Mouse (Mus musculus): Measurements from ENCODE around the gene Dock9. TPM values are rescaled to one million over a fixed set of nuclear protein-coding genes. Genes with fewer than 3 reads are reported as not detected.

The Dock9 gene
- polyA plus RNA-seq, 1 experiment: 2.7 TPM

GRCm38 (mm10) chr14:121604565-121604964 lies 193.1 kb downstream of the Dock9 start:
- Histone ChIP-seq H3ac (ENCODE audit: control insufficient read depth, insufficient read length, low read depth) (no peak overlapping the region), H3K79me3 (ENCODE audit: low read depth) (no peaks in the 10 kb centered on the region), H3K27me3 (ENCODE audit: control insufficient read depth, insufficient read depth, insufficient read length) (no peaks in the 10 kb centered on the region), H3K79me2 (ENCODE audit: control insufficient read depth, insufficient read depth) (no peaks in the 10 kb centered on the region), H3K36me3 (ENCODE audit: control insufficient read depth, insufficient read depth) (peaks cover under 1% of the 10 kb centered on the region), H3K4me3 (ENCODE audit: insufficient read depth, poor library complexity, severe bottlenecking) (no peak overlapping the region)
- TF ChIP-seq MAX (IDR thresholded peaks at IDR 0.05) (no peak), MYOG (IDR thresholded peaks at IDR 0.05; ENCODE audit: control insufficient read depth, extremely low read depth, insufficient read length) (no peak), MYOD1 (IDR thresholded peaks at IDR 0.05; ENCODE audit: control insufficient read depth, insufficient read length, low read depth) (no peak), FOSL1 (IDR thresholded peaks at IDR 0.05; ENCODE audit: insufficient read depth, low read length, poor library complexity, severe bottlenecking) (no peak), CEBPB (IDR thresholded peaks at IDR 0.05; ENCODE audit: low read depth) (no peak), USF1 (IDR thresholded peaks at IDR 0.05; ENCODE audit: low read depth) (no peak), CTCF (IDR thresholded peaks at IDR 0.05; ENCODE audit: control insufficient read depth, insufficient read depth, insufficient read length) (no peak)

GRCm38 (mm10) chr14:121602610-121603009 lies 195.0 kb downstream of the Dock9 start:
- TF ChIP-seq FOSL1 (IDR thresholded peaks at IDR 0.05; ENCODE audit: insufficient read depth, low read length, poor library complexity, severe bottlenecking) (no peak), MAX (IDR thresholded peaks at IDR 0.05) (no peak), USF1 (IDR thresholded peaks at IDR 0.05; ENCODE audit: low read depth) (no peak), CEBPB (IDR thresholded peaks at IDR 0.05; ENCODE audit: low read depth) (no peak), MYOD1 (IDR thresholded peaks at IDR 0.05; ENCODE audit: control insufficient read depth, insufficient read length, low read depth) (no peak), CTCF (IDR thresholded peaks at IDR 0.05; ENCODE audit: control insufficient read depth, insufficient read depth, insufficient read length) (no peak), MYOG (IDR thresholded peaks at IDR 0.05; ENCODE audit: control insufficient read depth, extremely low read depth, insufficient read length) (no peak)
- no peaks in the 10 kb centered on the region for H3K27me3 ChIP-seq (ENCODE audit: control insufficient read depth, insufficient read depth, insufficient read length)
- H3K4me3 ChIP-seq (ENCODE audit: insufficient read depth, poor library complexity, severe bottlenecking): no peak overlapping the region
- H3K79me2 ChIP-seq (ENCODE audit: control insufficient read depth, insufficient read depth): no peaks in the 10 kb centered on the region
- no peak overlapping the region for H3ac ChIP-seq (ENCODE audit: control insufficient read depth, insufficient read length, low read depth)
- H3K36me3 ChIP-seq (ENCODE audit: control insufficient read depth, insufficient read depth): no peaks in the 10 kb centered on the region
- H3K79me3 ChIP-seq (ENCODE audit: low read depth): no peaks in the 10 kb centered on the region

GRCm38 (mm10) chr14:121600538-121600937 lies 197.1 kb downstream of the Dock9 start:
- H3K36me3 ChIP-seq (ENCODE audit: control insufficient read depth, insufficient read depth): no peaks in the 10 kb centered on the region
- no peaks in the 10 kb centered on the region for H3K27me3 ChIP-seq (ENCODE audit: control insufficient read depth, insufficient read depth, insufficient read length)
- H3K4me3 ChIP-seq (ENCODE audit: insufficient read depth, poor library complexity, severe bottlenecking): no peak overlapping the region
- H3K79me2 ChIP-seq (ENCODE audit: control insufficient read depth, insufficient read depth): no peaks in the 10 kb centered on the region
- H3K79me3 ChIP-seq (ENCODE audit: low read depth): no peaks in the 10 kb centered on the region
- no peak overlapping the region for H3ac ChIP-seq (ENCODE audit: control insufficient read depth, insufficient read length, low read depth)
- TF ChIP-seq MYOD1 (IDR thresholded peaks at IDR 0.05; ENCODE audit: control insufficient read depth, insufficient read length, low read depth) (no peak), MYOG (IDR thresholded peaks at IDR 0.05; ENCODE audit: control insufficient read depth, extremely low read depth, insufficient read length) (no peak), CTCF (IDR thresholded peaks at IDR 0.05; ENCODE audit: control insufficient read depth, insufficient read depth, insufficient read length) (no peak), FOSL1 (IDR thresholded peaks at IDR 0.05; ENCODE audit: insufficient read depth, low read length, poor library complexity, severe bottlenecking) (no peak), CEBPB (IDR thresholded peaks at IDR 0.05; ENCODE audit: low read depth) (no peak), USF1 (IDR thresholded peaks at IDR 0.05; ENCODE audit: low read depth) (no peak), MAX (IDR thresholded peaks at IDR 0.05) (no peak)

GRCm38 (mm10) chr14:121597073-121597472 lies 200.6 kb downstream of the Dock9 start:
- no peaks in the 10 kb centered on the region for H3K79me2 ChIP-seq (ENCODE audit: control insufficient read depth, insufficient read depth)
- TF ChIP-seq MYOD1 (IDR thresholded peaks at IDR 0.05; ENCODE audit: control insufficient read depth, insufficient read length, low read depth): no peak
- TF ChIP-seq MAX (IDR thresholded peaks at IDR 0.05): no peak
- TF ChIP-seq CEBPB (IDR thresholded peaks at IDR 0.05; ENCODE audit: low read depth): no peak
- TF ChIP-seq MYOG (IDR thresholded peaks at IDR 0.05; ENCODE audit: control insufficient read depth, extremely low read depth, insufficient read length): no peak
- H3K27me3 ChIP-seq (ENCODE audit: control insufficient read depth, insufficient read depth, insufficient read length): no peaks in the 10 kb centered on the region
- H3ac ChIP-seq (ENCODE audit: control insufficient read depth, insufficient read length, low read depth): no peak overlapping the region
- H3K4me3 ChIP-seq (ENCODE audit: insufficient read depth, poor library complexity, severe bottlenecking): no peak overlapping the region
- H3K79me3 ChIP-seq (ENCODE audit: low read depth): no peaks in the 10 kb centered on the region
- H3K36me3 ChIP-seq (ENCODE audit: control insufficient read depth, insufficient read depth): no peaks in the 10 kb centered on the region

- no peaks in the 10 kb centered on the region for H3K27me3 ChIP-seq (ENCODE audit: control insufficient read depth, insufficient read depth, insufficient read length)
- H3ac ChIP-seq (ENCODE audit: control insufficient read depth, insufficient read length, low read depth): no peak overlapping the region
- H3K36me3 ChIP-seq (ENCODE audit: control insufficient read depth, insufficient read depth): no peaks in the 10 kb centered on the region
- no peaks in the 10 kb centered on the region for H3K79me2 ChIP-seq (ENCODE audit: control insufficient read depth, insufficient read depth)
- no peak overlapping the region for H3K4me3 ChIP-seq (ENCODE audit: insufficient read depth, poor library complexity, severe bottlenecking)
- TF ChIP-seq CEBPB (IDR thresholded peaks at IDR 0.05; ENCODE audit: low read depth): no peak
- TF ChIP-seq FOSL1 (IDR thresholded peaks at IDR 0.05; ENCODE audit: insufficient read depth, low read length, poor library complexity, severe bottlenecking): no peak
- no peak for TF ChIP-seq MYOD1 (IDR thresholded peaks at IDR 0.05; ENCODE audit: control insufficient read depth, insufficient read length, low read depth)
- no peak for TF ChIP-seq MAX (IDR thresholded peaks at IDR 0.05)
- TF ChIP-seq USF1 (IDR thresholded peaks at IDR 0.05; ENCODE audit: low read depth): no peak
- TF ChIP-seq CTCF (IDR thresholded peaks at IDR 0.05; ENCODE audit: control insufficient read depth, insufficient read depth, insufficient read length): no peak
- TF ChIP-seq MYOG (IDR thresholded peaks at IDR 0.05; ENCODE audit: control insufficient read depth, extremely low read depth, insufficient read length): no peak
- H3K79me3 ChIP-seq (ENCODE audit: low read depth): no peaks in the 10 kb centered on the region
These were observed 201.0 kb downstream of the Dock9 start for GRCm38 (mm10) chr14:121596631-121597030.

- Histone ChIP-seq H3K79me3 (ENCODE audit: low read depth) (no peaks in the 10 kb centered on the region), H3ac (ENCODE audit: control insufficient read depth, insufficient read length, low read depth) (no peak overlapping the region), H3K79me2 (ENCODE audit: control insufficient read depth, insufficient read depth) (no peaks in the 10 kb centered on the region), H3K27me3 (ENCODE audit: control insufficient read depth, insufficient read depth, insufficient read length) (no peaks in the 10 kb centered on the region), H3K36me3 (ENCODE audit: control insufficient read depth, insufficient read depth) (no peaks in the 10 kb centered on the region), H3K4me3 (ENCODE audit: insufficient read depth, poor library complexity, severe bottlenecking) (no peak overlapping the region)
- no peak for TF ChIP-seq CTCF (IDR thresholded peaks at IDR 0.05; ENCODE audit: control insufficient read depth, insufficient read depth, insufficient read length)
- TF ChIP-seq MAX (IDR thresholded peaks at IDR 0.05): no peak
- TF ChIP-seq MYOG (IDR thresholded peaks at IDR 0.05; ENCODE audit: control insufficient read depth, extremely low read depth, insufficient read length): no peak
- TF ChIP-seq MYOD1 (IDR thresholded peaks at IDR 0.05; ENCODE audit: control insufficient read depth, insufficient read length, low read depth): no peak
- TF ChIP-seq USF1 (IDR thresholded peaks at IDR 0.05; ENCODE audit: low read depth): no peak
- TF ChIP-seq CEBPB (IDR thresholded peaks at IDR 0.05; ENCODE audit: low read depth): no peak
- TF ChIP-seq FOSL1 (IDR thresholded peaks at IDR 0.05; ENCODE audit: insufficient read depth, low read length, poor library complexity, severe bottlenecking): no peak
These were observed 203.0 kb downstream of the Dock9 start for GRCm38 (mm10) chr14:121594684-121595083.

All from C2C12 (cell line).